Mouse (Mus musculus) lung, embryonic 14.5 days (tissue): Measurements from ENCODE around the gene Dnase2b. TPM values are rescaled to one million over a fixed set of nuclear protein-coding genes. Genes with fewer than 3 reads are reported as not detected.
A peak's percentile ranks its signal among the peaks of the same experiment; 100 is the strongest.

Source experiments
- ATAC-seq: fragments of 200-750 bp; cut with Nextera tagmentation; 2 replicates; pipeline ENCODE4 v1.8.0; 2017; ENCODE audit warnings: mild to moderate bottlenecking, moderate TSS enrichment, moderate library complexity; ENCODE audit not compliant: insufficient read depth
- DNase-seq: peaks from one replicate; pipeline ENCODE4 v3.0.0-alpha.2; 2015
- H3K27ac ChIP-seq: fragments of 300-500 bp; sonication (generic); 2 replicates; pipeline ENCODE4 v1.5.1; 2014; ENCODE audit warnings: low read depth, mild to moderate bottlenecking, moderate library complexity
- H3K27me3 ChIP-seq: fragments of 300-500 bp; sonication (generic); 2 replicates; pipeline ENCODE4 v1.6.1; 2014; ENCODE audit warnings: low read length, control low read depth; ENCODE audit not compliant: insufficient read depth
- H3K36me3 ChIP-seq: fragments of 300-500 bp; sonication (generic); 2 replicates; pipeline ENCODE4 v1.6.1; 2014; ENCODE audit warnings: control low read depth; ENCODE audit not compliant: insufficient read depth
- H3K4me1 ChIP-seq: fragments of 300-500 bp; sonication (generic); 2 replicates; pipeline ENCODE4 v1.6.1; 2014; ENCODE audit warnings: antibody characterized with exemption, control low read depth; ENCODE audit not compliant: insufficient read depth
- H3K4me2 ChIP-seq: fragments of 300-500 bp; sonication (generic); 2 replicates; pipeline ENCODE4 v1.6.1; 2014; ENCODE audit warnings: mild to moderate bottlenecking
- H3K4me3 ChIP-seq: fragments of 300-500 bp; sonication (generic); 2 replicates; pipeline ENCODE4 v1.5.1; 2014; ENCODE audit warnings: low read depth, low read length
- H3K9ac ChIP-seq: fragments of 300-500 bp; sonication (generic); 2 replicates; pipeline ENCODE4 v1.6.1; 2014
- H3K9me3 ChIP-seq: fragments of 300-500 bp; sonication (generic); 2 replicates; pipeline ENCODE4 v1.6.1; 2016; ENCODE audit warnings: low read depth, low read length, control low read depth
- CTCF ChIP-seq: IDR thresholded peaks from 2 replicates; pipeline ENCODE4 v1.5.1; 2016; ENCODE audit warnings: antibody characterized with exemption, low read depth
- WGBS: fragments of 180-500 bp; shearing (Covaris S2); extraction: QIAGEN DNeasy Blood & Tissue Kit; methylation state at CpG from one replicate; pipeline ENCODE4 v1.1.7; 2014; 5-methylcytosine and 5-hydroxymethylcytosine counted together
- polyA plus RNA-seq: library from polyadenylated mRNA; unstranded; fragments of >200 nt; fragmentation: Nextera tagmentation; extraction: Ambion mirVana; gene quantifications from 2 replicates; pipeline ENCODE4 v1.2.1, GENCODE M21; 2014

The Dnase2b gene
- polyA plus RNA-seq, 1 experiment from 2014 or later, result not detected

DNA sequence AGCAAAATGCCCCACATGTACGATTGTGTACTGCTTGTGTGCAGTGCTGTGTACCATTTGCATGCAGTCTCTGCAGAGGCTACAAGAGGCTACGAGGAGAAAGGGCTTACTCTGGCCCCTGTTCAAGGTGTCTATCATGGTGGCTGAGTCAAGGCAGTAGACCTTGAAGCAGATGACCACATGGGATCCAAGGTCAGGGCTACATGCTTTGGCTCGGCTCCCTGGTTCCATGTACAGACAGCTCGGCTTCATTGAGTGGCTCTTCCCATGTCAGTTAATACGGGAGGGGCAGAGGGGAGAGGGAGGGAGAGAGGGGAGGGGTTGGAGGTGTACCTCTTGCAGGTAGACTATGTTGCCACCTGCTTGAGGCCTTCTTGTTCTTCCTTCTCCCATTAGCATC lies 37.0 kb upstream of the Dnase2b start:
- Histone ChIP-seq H3K9me3 (no peaks in the 10 kb centered on the region), H3K4me1 (no peaks in the 10 kb centered on the region), H3K27ac (no peak overlapping the region), H3K27me3 (no peaks in the 10 kb centered on the region), H3K36me3 (no peaks in the 10 kb centered on the region), H3K4me3 (no peak overlapping the region), H3K4me2 (no peak overlapping the region), H3K9ac (no peak overlapping the region)
- TF ChIP-seq CTCF, result no peak
- 81% methylated on average over 5 of the region's 5 CpGs for WGBS
- ATAC-seq (peak; percentile 40; the same call in 1 of the 2 replicates), DNase-seq (no peak)

DNA sequence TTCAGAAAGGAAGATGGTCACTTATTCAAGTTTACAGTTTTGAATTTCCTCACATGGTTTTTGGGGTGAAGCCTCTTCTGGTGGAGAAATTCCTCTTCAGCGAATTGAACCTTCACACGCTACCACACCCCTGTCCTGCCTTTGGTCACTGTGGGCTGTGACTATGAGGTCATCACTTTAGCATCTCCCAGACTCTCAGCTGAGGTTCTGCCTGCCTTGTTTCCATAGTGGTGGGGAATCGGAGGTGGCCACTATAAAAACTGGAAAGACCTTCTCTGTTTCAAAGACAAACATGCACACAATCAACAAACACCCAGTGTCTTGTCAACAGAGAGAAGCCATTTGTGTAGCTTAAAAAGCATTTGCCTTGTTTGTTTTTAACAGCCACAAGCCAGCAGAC lies 35.8 kb upstream of the Dnase2b start, which contains the start of gene 4930503B20Rik:
Gene 4930503B20Rik (minus strand): TSS at position 101 of the 400 bp plus-strand sequence.
- ATAC-seq, result no peak
- Histone ChIP-seq H3K4me2 (no peak within 1 kb of the TSS), H3K9me3 (no peaks in the 10 kb centered on the region), H3K36me3 (no peaks in the 10 kb centered on the region), H3K4me3 (no peak within 1 kb of the TSS), H3K27ac (no peak within 1 kb of the TSS), H3K4me1 (no peaks in the 10 kb centered on the region), H3K9ac (no peak within 1 kb of the TSS), H3K27me3 (no peaks in the 10 kb centered on the region)
- no peak for DNase-seq
- no peak for TF ChIP-seq CTCF
- WGBS, result 82% methylated on average over 3 of the region's 3 CpGs

GRCm38 (mm10) chr3:146650716-146651115 lies 35.3 kb upstream of the Dnase2b start:
- no peak overlapping the region for H3K27ac ChIP-seq
- 90% methylated on average over 10 of the region's 10 CpGs for WGBS
- ATAC-seq (no peak), DNase-seq (no peak)
- no peak overlapping the region for H3K9ac ChIP-seq
- no peaks in the 10 kb centered on the region for H3K9me3 ChIP-seq
- no peaks in the 10 kb centered on the region for H3K36me3 ChIP-seq
- H3K4me1 ChIP-seq, result no peaks in the 10 kb centered on the region
- H3K27me3 ChIP-seq, result no peaks in the 10 kb centered on the region
- no peak overlapping the region for H3K4me3 ChIP-seq
- H3K4me2 ChIP-seq, result no peak overlapping the region
- TF ChIP-seq CTCF, result no peak

GRCm38 (mm10) chr3:146649311-146649894 lies 34.0 kb upstream of the Dnase2b start:
- no peak overlapping the region for H3K4me2 ChIP-seq
- no peaks in the 10 kb centered on the region for H3K4me1 ChIP-seq
- no peaks in the 10 kb centered on the region for H3K36me3 ChIP-seq
- no peak overlapping the region for H3K9ac ChIP-seq
- no peak overlapping the region for H3K4me3 ChIP-seq
- 63% methylated on average over 10 of the region's 10 CpGs for WGBS
- no peaks in the 10 kb centered on the region for H3K9me3 ChIP-seq
- H3K27me3 ChIP-seq, result no peaks in the 10 kb centered on the region
- no peak overlapping the region for H3K27ac ChIP-seq
- ATAC-seq (no peak), DNase-seq (no peak)
- no peak for TF ChIP-seq CTCF

GRCm38 (mm10) chr3:146641818-146642427 lies 26.5 kb upstream of the Dnase2b start:
- 0 out of 2 replicates have a peak, but pooled peaks cover 3% of the 10 kb centered on the region for H3K4me1 ChIP-seq
- H3K9ac ChIP-seq, result no peak overlapping the region
- 0 out of 2 replicates have a peak overlapping the region, but pooled peaks have one; percentile 46 for H3K27ac ChIP-seq
- no peak overlapping the region for H3K4me3 ChIP-seq
- H3K36me3 ChIP-seq, result no peaks in the 10 kb centered on the region
- WGBS, result 34% methylated on average over 4 of the region's 4 CpGs
- no peak overlapping the region for H3K4me2 ChIP-seq
- peak; percentile 80 for ATAC-seq
- H3K9me3 ChIP-seq, result no peaks in the 10 kb centered on the region
- peak; percentile 75 for DNase-seq
- no peak for TF ChIP-seq CTCF
- H3K27me3 ChIP-seq, result no peaks in the 10 kb centered on the region

- no peak for TF ChIP-seq CTCF
- Histone ChIP-seq H3K4me2 (no peak overlapping the region), H3K4me3 (no peak overlapping the region), H3K36me3 (no peaks in the 10 kb centered on the region), H3K9ac (no peak overlapping the region), H3K27me3 (no peaks in the 10 kb centered on the region), H3K27ac (no peak overlapping the region), H3K4me1 (no peaks in the 10 kb centered on the region), H3K9me3 (no peaks in the 10 kb centered on the region)
- WGBS, result 85% methylated on average over 5 of the region's 5 CpGs
- ATAC-seq (no peak), DNase-seq (no peak)
These were observed 17.1 kb upstream of the Dnase2b start for GRCm38 (mm10) chr3:146632506-146632905.

GRCm38 (mm10) chr3:146628227-146628982 lies 13.0 kb upstream of the Dnase2b start:
- H3K9ac ChIP-seq, result no peak overlapping the region
- WGBS, result 65% methylated on average over 8 of the region's 8 CpGs
- no peaks in the 10 kb centered on the region for H3K36me3 ChIP-seq
- H3K4me3 ChIP-seq, result no peak overlapping the region
- no peak for TF ChIP-seq CTCF
- no peak for ATAC-seq
- no peaks in the 10 kb centered on the region for H3K9me3 ChIP-seq
- no peak overlapping the region for H3K27ac ChIP-seq
- H3K4me1 ChIP-seq, result no peaks in the 10 kb centered on the region
- H3K27me3 ChIP-seq, result no peaks in the 10 kb centered on the region
- H3K4me2 ChIP-seq, result no peak overlapping the region
- DNase-seq, result no peak
